Mouse (Mus musculus) cerebellum, adult 9-10 months (tissue): Measurements from ENCODE around the gene Lat.

Experiments used
- DNase-seq: peaks from one replicate; pipeline ENCODE4 v3.0.0; 2022

Lat gene

GRCm38 (mm10) chr7:126363038-126363437, 6.3 kb downstream of the Lat start:
- no peak for DNase-seq

- DNase-seq: no peak
Observed at GRCm38 (mm10) chr7:126359049-126359448, 10.3 kb downstream of the Lat start.

DNA sequence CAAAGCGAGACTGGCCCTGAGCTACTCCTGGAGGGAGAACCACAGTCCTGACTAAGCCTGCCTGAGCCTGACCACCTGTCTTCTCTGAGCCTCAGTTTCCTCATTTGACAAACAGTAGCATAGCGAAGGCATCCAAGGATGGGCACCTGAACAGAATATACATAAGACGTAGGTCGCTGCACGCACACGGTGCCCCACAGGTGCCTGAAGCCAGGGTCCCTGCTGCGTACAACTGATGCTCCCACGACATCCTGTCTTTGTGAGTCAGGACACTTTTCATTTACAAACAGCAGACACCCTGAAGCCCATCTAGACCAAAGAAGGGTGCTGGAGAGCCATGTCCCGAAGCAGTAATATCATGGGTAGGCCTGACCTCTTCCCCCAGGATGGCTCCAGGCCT, 11.0 kb downstream of the Lat start:
- no peak for DNase-seq

- DNase-seq: no peak
Observed at GRCm38 (mm10) chr7:126357838-126358237, 11.5 kb downstream of the Lat start.

GRCm38 (mm10) chr7:126356793-126357591, 12.4 kb downstream of the Lat start:
- DNase-seq: no peak

DNA sequence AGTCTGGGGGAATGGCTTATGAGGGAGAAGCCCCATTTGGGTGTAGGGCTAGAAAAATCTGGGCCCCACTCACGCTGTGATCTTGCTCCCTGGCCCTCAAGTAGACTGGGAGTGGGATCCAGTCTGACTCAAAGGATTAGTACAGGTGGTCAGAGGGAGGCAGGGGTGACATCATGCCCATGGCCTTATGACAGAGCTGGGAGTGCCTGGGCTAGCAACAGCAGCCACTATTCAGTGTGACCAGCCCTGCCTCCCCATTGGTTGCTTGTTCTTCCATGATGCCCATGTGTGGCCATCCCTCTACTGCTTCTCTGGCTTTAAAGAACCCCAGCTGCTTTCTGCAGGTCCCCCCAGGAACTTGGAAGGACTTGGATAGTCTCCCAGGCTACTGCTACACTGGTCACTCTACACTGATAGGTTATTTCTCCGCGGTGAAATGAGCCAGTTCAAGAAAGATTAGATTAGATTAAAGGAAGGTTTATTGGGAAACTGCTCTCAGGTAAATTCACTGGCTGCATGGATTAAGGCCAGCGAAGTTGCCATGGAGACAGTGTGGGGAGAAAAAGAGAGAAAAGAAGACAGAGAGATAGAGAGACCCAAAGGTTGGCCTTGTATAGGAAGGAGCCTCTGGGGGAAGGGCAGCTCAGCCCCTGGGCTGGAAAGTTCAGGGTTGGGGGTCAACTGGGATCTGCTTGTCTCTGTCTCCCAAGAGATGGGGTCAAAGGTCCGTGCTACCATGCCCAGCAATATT, 13.3 kb downstream of the Lat start:
- DNase-seq: no peak

GRCm38 (mm10) chr7:126354738-126355614, 14.4 kb downstream of the Lat start:
- no peak for DNase-seq

GRCm38 (mm10) chr7:126353994-126354365, 15.4 kb downstream of the Lat start:
- DNase-seq: no peak

GRCm38 (mm10) chr7:126353251-126353993, 15.9 kb downstream of the Lat start:
- DNase-seq: no peak

GRCm38 (mm10) chr7:126351419-126351951, 17.9 kb downstream of the Lat start:
- no peak for DNase-seq

- DNase-seq: no peak
Observed at GRCm38 (mm10) chr7:126350748-126351418, 18.5 kb downstream of the Lat start.

GRCm38 (mm10) chr7:126348293-126348692, 21.1 kb downstream of the Lat start:
- DNase-seq: no peak

GRCm38 (mm10) chr7:126347098-126347497, 22.3 kb downstream of the Lat start:
- DNase-seq: no peak

DNA sequence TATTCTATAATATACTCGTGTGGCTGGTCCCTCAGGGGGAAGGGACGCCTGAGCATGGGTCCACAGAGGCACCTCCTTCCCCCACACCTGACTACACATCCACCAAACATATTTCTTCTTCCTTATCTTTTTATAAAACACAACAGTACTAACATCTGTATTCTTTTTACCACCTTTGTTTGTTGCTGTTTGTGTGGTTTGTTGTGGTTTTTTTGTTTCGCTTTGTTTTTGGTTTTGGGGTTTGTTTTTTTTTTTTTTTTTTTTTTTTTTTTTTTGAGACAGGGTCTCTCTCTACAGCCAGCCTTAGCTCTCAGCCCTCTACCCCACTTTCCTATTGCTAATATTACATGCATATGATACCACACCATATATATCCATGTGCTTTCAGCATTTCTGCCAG, 23.4 kb downstream of the Lat start:
- DNase-seq: no peak

GRCm38 (mm10) chr7:126345557-126345956, 23.8 kb downstream of the Lat start:
- no peak for DNase-seq

DNA sequence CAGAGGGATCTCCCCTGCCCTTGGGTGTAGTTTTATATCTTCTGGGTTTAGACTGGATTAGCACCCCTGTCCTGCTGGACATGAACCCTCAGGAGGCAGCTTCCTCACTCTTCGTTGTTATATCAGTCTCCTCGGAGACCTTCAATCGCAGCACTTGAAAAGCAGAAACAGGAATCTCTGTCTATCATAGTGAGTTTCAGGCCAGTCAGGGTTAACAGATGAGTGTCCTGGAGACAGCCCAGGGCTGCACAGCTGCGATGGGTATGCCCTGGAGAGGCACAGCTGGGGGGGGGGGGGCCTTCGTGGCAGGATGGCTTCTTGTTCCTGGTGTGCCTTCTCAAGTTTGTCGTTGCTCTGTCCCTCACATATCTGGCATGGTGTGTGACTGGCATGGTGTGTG, 28.5 kb downstream of the Lat start:
- no peak for DNase-seq

DNA sequence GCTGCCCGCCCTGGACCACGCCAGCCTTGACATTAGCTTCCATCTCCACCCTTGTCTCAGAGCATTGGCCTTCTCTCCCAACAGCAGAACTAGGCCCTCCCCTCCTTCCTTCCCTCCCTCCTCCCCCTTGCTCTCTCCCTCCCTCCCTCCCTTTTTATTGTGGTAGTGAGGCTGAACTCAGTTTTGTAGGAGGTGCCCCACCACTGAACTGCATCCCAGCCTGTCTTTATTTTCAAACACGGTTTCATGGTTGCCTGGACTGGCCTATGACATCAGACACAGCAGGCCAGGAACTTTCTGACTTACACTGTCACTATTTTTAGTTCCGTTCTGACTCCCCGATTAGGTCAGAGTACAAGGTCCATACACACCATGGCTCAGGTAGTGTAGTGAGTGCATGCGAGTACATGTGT, 29.2 kb downstream of the Lat start:
- no peak for DNase-seq

DNA sequence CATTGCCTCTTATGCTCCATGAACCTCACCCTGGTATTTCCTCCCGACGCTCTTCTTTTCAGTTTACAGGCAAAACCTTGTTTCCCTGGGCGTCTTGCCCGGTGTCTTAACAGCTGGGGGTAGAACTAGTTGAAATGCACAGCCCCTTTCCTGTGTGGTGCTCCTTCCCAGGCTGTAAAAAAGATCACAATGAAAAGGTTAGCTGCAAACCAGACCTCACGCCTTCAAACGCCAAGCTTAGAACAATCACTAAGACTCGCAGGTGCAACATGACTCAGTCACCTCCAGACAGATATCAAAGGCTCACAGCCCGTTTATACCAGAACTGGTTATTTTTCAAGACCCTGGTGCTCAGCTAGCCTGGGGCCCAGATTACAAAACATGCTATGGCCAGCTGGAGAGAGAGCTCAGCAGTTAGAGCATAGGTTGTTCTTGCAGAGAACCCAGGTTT, 29.8 kb downstream of the Lat start:
- DNase-seq: no peak

GRCm38 (mm10) chr7:126338906-126339305, 30.5 kb downstream of the Lat start:
- no peak for DNase-seq

DNA sequence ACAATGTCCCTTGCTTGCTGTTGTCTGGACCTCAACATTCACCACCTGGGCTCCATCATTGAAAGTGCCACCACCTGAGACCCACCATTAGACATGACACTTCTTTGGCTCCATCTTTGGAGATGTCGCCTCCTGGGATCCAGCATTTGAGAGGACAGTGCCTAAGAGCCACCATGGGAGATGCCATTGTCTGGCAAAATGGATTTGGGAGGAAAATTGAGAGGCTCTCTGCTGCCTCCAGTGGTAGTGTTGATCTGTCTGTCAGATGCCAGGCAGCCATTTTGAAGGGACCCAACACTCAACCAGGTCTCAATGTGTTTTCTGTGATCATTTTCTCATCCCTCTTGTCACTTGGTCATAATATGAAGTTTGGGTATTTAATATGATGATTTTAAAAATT, 33.8 kb downstream of the Lat start:
- DNase-seq: no peak

DNA sequence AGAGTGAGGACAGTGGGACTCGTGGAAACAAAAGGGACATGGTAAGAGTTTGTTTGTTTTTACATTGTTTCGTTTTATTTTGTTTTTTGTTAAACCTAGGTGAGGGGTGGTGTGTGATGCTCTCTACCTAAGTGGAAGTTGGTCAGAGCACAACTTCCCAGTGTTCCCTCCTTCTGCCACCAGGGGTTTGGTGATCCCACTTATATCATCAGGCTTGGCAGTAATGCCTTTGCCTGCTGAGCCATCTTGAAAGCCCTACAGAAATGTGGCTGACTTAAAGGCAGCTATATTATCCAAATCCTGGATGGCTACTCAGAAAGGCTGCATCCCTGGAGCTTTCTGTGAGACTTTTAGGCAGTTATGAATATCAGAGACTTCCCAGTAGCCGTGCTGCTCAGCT, 36.7 kb downstream of the Lat start:
- DNase-seq: no peak

DNA sequence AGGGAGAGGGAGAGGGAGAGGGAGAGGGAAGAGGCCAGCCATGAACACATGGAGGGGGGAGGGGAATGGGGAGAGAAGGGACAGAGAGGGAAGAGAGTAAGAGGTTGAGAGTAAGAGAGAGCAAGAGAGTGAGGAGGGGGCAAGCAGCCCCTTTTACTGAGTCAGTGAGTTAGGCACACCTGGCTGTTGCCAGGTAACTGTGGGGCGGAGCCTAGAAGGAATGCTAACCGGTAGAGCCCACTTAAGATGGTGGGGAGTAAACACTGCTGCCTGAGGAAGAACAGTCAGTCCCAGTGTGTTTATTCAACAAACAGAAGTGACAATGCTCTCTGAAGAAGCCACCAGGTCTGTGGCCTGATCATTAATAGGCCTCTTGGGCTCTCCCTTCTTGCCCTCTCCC, 38.7 kb downstream of the Lat start:
- no peak for DNase-seq
